Mouse (Mus musculus) cerebellum, adult 9-11 months (tissue): Measurements from ENCODE around the gene Polr3gl.

Experiments
- DNase-seq: peaks from one replicate; pipeline ENCODE4 v3.0.0; 2022

Gene Polr3gl

GRCm38 (mm10) chr3:96597435-96597891 lies 3.5 kb upstream of the Polr3gl start:
- DNase-seq = peak; percentile 76

- peak; percentile 75 for DNase-seq
Observed at GRCm38 (mm10) chr3:96596855-96597254, 2.9 kb upstream of the Polr3gl start.

GRCm38 (mm10) chr3:96596228-96596707 lies 2.3 kb upstream of the Polr3gl start, which contains the start of gene Ankrd34a:
TSS of gene Ankrd34a (plus strand) at chr3:96596636.
- DNase-seq = peak; percentile 93

GRCm38 (mm10) chr3:96595661-96596060 lies 1.7 kb upstream of the Polr3gl start:
- peak; percentile 76 for DNase-seq

- DNase-seq = peak; percentile 51
Observed at GRCm38 (mm10) chr3:96594851-96595250, 870 bp upstream of the Polr3gl start.

- peak; percentile 71 for DNase-seq
Observed at GRCm38 (mm10) chr3:96593374-96593773, 607 bp downstream of the Polr3gl start.

- peak; percentile 17 for DNase-seq
Observed at GRCm38 (mm10) chr3:96590657-96591056, 3.3 kb downstream of the Polr3gl start.

GRCm38 (mm10) chr3:96583386-96583785 lies 10.6 kb downstream of the Polr3gl start:
- no peak for DNase-seq

GRCm38 (mm10) chr3:96581771-96582515 lies 12.0 kb downstream of the Polr3gl start:
- no peak for DNase-seq

- DNase-seq = no peak
Observed at GRCm38 (mm10) chr3:96581141-96581540, 12.8 kb downstream of the Polr3gl start.

GRCm38 (mm10) chr3:96579885-96580454 lies 14.0 kb downstream of the Polr3gl start:
- peak; percentile 92 for DNase-seq

- DNase-seq = no peak
Observed at GRCm38 (mm10) chr3:96579239-96579750, 14.7 kb downstream of the Polr3gl start.

- DNase-seq = no peak
Observed at GRCm38 (mm10) chr3:96578561-96579238, 15.3 kb downstream of the Polr3gl start.

GRCm38 (mm10) chr3:96577566-96577965 lies 16.4 kb downstream of the Polr3gl start:
- DNase-seq = no peak

- peak; percentile 88 for DNase-seq
Observed at GRCm38 (mm10) chr3:96576690-96577541, 17.1 kb downstream of the Polr3gl start, which contains the start of gene Gm16253. TSS of gene Gm16253 (plus strand) at chr3:96576984.

- no peak for DNase-seq
Observed at GRCm38 (mm10) chr3:96576005-96576658, 17.8 kb downstream of the Polr3gl start.

- no peak for DNase-seq
Observed at GRCm38 (mm10) chr3:96575272-96575984, 18.6 kb downstream of the Polr3gl start.

- no peak for DNase-seq
Observed at GRCm38 (mm10) chr3:96573611-96574511, 20.1 kb downstream of the Polr3gl start.

GRCm38 (mm10) chr3:96571896-96572698 lies 21.9 kb downstream of the Polr3gl start:
- no peak for DNase-seq
